Mouse (Mus musculus) embryo, embryonic 10.5 days (tissue): ENCODE data around the gene Hnf4a.
A peak's percentile ranks its signal among the peaks of the same experiment; 100 is the strongest.

ENCODE experiments used
- DNase-seq: peaks from one replicate; pipeline ENCODE4 v3.0.0-alpha.2; 2015; ENCODE audit warnings: low spot score

Hnf4a gene

DNA sequence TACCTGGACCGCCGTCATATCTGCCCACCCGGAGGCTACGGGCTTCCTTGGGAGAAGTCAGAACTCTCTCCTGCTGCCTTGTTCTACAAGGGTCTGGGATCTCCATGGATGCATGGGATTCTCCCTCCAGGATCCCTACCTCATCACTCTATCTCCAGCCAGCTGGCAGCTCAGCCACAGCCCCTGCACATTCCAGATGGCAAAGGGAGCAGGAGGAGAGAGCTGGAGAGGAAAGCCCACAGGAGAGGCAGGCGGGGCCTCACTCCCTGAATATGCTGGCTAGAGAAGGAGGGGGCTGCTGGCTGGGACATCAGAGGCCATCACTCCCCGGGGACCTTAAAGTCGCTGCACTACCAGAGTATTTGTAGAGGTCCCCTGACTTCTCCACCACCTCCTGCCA lies 15.3 kb upstream of the Hnf4a start:
- no peak for DNase-seq

DNA sequence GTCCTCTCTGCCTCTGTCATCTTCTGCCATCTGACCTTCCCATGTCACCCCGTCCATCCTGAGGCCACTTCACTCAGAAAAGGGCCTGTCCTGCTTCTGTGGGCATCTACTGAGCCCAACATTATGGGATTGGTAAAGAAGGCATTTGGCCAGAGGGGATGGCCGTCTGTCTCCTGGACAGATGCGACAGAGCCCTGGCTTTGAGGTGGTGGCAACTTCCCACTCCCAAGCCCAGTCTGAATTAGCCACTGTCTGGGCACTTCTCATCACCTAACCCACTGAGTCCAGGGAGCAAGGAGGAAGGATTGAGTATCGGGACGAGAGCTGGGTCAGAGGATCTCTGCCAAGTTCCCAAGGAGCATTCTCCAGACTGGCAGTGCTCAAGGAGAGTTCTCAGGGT lies 14.6 kb upstream of the Hnf4a start, which contains the start of gene R3hdml:
Gene R3hdml (plus strand): TSS at position 301 of the 400 bp plus-strand sequence.
- no peak for DNase-seq

DNA sequence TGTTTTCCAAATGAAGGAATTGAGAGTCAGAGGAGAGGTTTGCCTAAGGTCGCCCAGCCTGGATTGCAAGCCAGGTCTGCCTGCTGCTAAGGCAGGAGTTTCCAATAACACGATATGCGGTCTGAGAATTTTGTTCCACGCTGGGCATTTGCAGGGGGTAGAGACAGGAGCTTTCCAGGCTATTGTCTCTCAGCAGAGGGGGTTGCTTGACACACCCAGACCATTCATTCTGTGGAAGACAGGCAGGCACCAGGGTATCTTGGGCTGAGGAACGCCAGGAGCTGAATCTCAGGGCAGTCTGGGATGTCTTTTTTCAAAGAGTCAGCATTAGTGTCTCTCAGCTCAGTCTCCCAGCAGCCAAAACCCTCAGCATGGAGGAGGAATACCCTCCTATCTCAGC lies 13.6 kb upstream of the Hnf4a start:
- no peak for DNase-seq

DNA sequence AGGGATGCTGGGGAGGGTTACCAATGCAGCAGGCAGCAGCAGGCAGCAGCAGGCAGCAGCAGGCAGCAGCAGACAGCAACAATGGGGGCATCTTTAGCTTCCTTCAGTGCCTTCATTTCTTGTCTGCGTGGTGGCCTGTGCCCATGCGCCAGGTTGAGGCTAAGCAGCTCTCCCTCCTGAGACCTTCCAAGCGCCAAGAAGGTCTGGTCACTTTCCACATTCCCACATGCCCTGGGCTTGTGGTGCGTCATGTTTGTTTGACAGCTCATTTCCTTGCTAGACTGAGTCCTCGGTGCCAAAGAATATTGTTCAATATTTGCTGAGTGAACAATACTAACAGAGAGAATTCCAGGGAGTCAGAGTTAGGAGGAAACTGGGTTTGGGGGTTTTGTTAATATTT lies 12.6 kb upstream of the Hnf4a start:
- no peak for DNase-seq

DNA sequence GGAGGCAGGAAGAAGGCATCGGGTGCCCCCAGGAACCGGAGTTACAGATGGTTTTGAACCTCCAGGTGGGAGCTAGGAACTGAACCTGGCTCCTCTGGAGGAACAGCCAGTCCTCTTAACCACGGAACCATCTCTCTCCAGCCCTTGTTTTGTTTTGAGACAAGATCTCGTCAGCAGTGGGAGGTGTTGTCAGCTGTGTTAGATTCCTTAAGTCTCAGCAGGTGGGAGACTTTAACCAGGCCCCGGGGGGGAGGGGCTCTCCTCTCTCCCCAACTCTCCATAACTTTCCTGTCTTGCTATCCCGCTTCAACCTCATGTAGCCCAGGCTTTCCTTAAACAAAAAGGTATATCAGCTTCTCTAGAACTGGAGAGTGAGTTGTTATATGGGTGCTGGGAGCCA lies 12.2 kb upstream of the Hnf4a start:
- DNase-seq: no peak

DNA sequence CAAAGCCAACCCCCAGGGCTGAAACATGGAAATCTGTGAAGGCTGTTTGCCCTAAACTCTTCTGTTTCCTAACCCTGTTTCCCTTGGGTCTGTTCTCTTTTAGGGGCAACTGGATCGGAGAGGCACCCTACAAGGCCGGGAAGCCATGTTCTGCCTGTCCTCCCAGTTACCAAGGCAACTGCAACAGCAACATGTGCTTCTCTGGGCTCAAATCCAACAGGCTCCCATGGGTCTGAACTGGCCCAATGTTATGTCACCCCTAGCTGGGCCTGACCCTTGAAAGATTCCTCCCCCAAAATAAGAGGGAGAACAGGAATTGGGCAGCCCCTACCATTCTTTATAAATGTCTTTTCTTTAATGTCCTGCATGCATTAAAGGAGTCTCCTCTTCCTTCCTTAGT lies 4.4 kb upstream of the Hnf4a start:
- no peak for DNase-seq

GRCm38 (mm10) chr2:163503191-163503590 lies 3.4 kb upstream of the Hnf4a start:
- no peak for DNase-seq

GRCm38 (mm10) chr2:163525761-163526243 lies 19.2 kb downstream of the Hnf4a start:
- no peak for DNase-seq

GRCm38 (mm10) chr2:163527497-163527896 lies 20.9 kb downstream of the Hnf4a start:
- no peak for DNase-seq

- no peak for DNase-seq
Measured at GRCm38 (mm10) chr2:163530418-163530817, 23.8 kb downstream of the Hnf4a start.

DNA sequence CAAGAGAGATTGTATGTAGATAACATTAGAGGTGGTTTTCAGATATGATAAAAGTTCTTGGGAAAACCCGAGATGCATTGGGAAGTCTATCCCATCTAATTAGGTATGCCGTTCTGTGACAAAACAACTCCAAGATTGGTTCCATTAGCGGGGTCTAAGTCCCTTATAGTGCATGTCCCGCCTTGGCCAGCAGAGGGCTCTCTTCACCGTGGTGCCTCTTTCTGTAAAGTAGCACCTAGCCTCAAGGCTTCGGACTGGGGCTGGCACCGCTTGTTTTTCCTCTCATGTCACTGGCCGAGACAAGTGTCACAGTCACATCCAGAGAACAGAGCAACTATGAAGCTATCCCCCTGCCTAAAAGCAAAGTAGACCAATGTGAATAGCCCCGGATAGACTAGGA lies 25.3 kb downstream of the Hnf4a start:
- peak; percentile 90 for DNase-seq

- DNase-seq: no peak
Measured at GRCm38 (mm10) chr2:163533226-163533625, 26.6 kb downstream of the Hnf4a start.

DNA sequence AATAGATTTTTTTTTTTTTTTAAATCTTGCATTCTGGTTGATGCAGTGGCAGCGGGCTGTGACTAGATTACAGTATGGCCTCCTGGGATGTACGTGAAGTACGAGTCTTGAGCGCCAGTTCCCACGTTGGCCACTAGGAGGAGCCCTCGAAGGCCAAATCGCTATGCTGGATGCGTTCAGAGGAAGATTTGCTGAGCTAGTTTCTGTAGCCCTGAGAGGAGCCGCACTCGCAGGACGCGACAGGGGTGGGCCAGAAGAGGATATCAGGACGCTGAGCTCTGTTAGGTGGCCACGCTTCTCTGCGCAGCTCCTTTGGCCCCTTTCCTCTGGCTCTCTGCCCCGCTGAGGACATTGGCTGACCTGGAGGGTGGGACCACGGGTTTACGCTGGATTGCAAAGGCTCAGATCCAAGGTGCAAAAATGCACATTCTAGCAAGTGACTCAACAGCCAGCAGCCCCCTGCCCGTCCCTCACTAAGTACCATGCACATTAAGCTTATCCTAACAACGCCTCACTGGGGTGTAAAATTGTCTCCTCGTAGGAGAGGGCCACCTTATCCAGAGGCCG lies 28.4 kb downstream of the Hnf4a start:
- DNase-seq: peak; percentile 94

- no peak for DNase-seq
Measured at GRCm38 (mm10) chr2:163537443-163537842, 30.8 kb downstream of the Hnf4a start.

DNA sequence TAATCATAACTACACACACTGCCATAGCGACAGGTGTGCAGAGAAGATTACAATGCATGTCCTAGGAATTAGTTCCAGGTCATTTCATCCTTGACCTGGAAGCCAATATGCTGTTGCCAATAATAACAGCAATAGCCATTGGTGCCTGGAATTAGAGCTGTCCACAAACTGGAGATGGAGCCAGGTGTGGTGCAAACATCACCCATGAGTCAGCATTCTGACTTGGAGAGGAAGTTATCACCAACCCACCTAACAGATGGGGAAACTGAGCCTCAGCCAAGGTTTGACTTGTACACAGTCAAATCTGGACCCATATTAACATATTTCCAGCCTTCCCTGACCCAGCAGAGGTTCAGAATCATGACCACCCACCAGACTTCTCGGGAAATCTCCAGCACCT lies 31.8 kb downstream of the Hnf4a start:
- DNase-seq: no peak

- no peak for DNase-seq
Measured at GRCm38 (mm10) chr2:163539321-163540040, 32.9 kb downstream of the Hnf4a start.

DNA sequence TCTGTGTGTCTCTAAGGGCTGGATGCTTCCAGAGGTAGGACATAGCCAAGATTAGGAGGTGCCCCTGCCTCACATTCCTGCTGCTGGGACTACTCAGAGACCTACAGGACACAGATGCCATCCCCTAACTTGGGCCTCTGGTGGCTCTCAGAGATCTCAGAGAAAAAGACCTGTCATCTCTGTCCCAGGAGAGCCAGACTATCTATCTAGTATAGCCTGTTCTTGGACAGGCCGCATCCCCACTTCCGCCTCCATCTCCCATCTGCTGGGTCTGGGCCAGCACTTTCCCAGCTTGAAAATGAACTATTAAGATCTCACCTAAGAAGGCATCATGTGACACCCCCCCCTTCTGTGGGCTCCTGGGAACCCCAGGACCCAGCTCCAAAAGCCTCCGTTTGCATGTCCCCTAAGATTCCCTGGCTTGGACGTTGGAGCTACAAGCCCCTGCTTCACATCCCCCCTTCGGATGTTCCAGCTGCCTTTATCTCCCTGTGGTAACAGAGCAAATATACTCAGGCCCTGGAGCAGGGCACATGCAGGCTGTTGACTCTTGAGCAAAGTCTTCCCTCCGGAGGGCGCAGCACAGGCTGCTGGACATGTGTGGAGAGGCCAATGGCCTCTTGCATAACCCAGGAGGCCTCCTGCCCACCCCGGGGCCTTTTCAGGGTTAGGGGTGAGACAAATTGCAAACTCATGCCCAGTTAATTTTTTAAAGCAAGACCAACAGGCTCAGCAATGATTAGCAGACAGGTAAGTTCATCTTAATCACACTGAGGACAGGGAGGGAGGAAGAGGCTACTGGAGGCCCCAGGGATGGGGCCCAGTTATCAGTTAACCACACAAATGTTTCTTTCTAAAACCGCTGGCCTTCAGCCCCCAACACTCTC lies 33.9 kb downstream of the Hnf4a start:
- DNase-seq: no peak

DNA sequence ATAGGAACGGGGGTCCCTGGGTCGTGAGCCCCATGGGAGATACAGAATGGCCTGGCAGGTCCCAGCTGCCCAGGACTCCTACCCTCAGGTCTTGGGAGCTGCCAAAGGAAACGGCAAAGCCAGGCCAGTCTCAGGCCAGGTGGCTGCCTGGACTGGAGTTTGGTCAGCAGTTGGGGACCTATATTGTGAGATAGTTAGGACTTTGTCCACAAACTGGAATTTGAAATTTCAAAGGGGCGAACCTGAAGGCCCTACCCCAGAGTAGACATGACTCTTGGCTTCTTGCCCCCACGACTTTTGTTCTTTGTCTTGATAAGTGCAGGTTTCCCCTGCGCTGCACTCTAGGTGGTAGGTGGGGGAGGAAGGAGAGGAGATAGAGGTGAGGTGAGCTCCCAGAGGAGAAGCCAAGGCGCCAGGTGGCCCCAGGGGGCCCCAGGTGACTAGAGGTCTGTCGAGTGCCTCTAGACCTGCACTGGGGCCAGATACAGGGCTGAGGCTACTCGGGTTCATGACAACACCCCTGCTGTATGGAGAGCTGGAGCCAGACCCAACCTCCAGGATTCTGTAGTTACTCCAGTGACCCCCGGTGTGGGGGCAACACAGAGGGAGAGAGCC lies 35.1 kb downstream of the Hnf4a start:
- no peak for DNase-seq

- no peak for DNase-seq
Measured at GRCm38 (mm10) chr2:163542674-163543073, 36.1 kb downstream of the Hnf4a start.

DNA sequence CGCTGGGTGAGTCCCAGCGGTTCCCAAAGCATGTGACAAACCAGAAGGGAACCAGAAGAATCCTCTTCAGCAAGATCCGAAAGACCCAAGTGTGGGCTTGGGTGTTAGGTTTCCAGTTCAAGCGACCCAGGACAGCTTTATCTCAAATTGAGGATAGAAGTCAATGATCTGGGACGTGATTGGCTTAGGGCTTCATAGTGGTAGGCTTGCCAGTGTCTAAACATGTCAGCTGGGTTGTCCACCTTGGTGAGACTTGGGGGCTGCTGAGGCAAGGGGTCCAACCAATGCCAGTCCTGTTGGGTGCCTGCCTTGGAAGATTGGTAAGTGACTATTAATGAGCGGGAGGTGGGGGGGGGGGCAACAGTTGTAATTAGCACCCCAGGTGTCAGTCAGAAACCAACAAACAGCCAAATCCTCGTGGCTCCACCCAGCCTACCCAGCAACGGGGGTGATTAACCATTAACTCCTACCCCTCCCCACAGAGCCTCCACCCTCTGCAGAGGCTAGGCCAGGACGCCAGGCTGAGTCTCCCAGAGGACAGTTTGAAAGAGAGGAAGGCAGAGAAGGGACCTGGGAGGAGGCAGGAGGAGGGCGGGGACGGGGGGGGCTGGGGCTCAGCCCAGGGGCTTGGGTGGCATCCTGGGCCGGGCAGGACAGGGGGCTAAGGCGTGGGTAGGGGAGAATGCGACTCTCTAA lies 40.2 kb downstream of the Hnf4a start:
- no peak for DNase-seq

GRCm38 (mm10) chr2:163548822-163549221 lies 42.2 kb downstream of the Hnf4a start:
- no peak for DNase-seq

- no peak for DNase-seq
Measured at GRCm38 (mm10) chr2:163549786-163550185, 43.2 kb downstream of the Hnf4a start.
